Mouse (Mus musculus) hindbrain, postnatal 0 days (tissue): ENCODE results near the gene Dand5. TPM values are rescaled to one million over a fixed set of nuclear protein-coding genes. Genes with fewer than 3 reads are reported as not detected.

Experiments used
- ATAC-seq: fragments of 200-750 bp; cut with Nextera tagmentation; 2 replicates; pipeline ENCODE4 v1.8.0; 2017; ENCODE audit warnings: mild to moderate bottlenecking, moderate TSS enrichment, moderate library complexity
- DNase-seq: peaks from one replicate; pipeline ENCODE4 v3.0.0-alpha.2; 2015; ENCODE audit warnings: low spot score
- H3K27ac ChIP-seq: fragments of 300-500 bp; sonication (generic); 2 replicates; pipeline ENCODE4 v1.5.1; 2014; ENCODE audit warnings: mild to moderate bottlenecking
- H3K27me3 ChIP-seq: fragments of 300-500 bp; sonication (generic); 2 replicates; pipeline ENCODE4 v1.6.1; 2014; ENCODE audit warnings: low read length, mixed read lengths; ENCODE audit not compliant: insufficient read depth
- H3K36me3 ChIP-seq: fragments of 300-500 bp; sonication (generic); 2 replicates; pipeline ENCODE4 v1.6.1; 2014; ENCODE audit warnings: low read length, mixed read lengths; ENCODE audit not compliant: insufficient read depth
- H3K4me1 ChIP-seq: fragments of 300-500 bp; sonication (generic); 2 replicates; pipeline ENCODE4 v1.6.1; 2014; ENCODE audit warnings: antibody characterized with exemption, low read length, mixed read lengths; ENCODE audit not compliant: insufficient read depth
- H3K4me2 ChIP-seq: fragments of 300-500 bp; sonication (generic); 2 replicates; pipeline ENCODE4 v1.6.1; 2014; ENCODE audit warnings: low read depth, mild to moderate bottlenecking, low read length, moderate library complexity, mixed read lengths
- H3K4me3 ChIP-seq: fragments of 300-500 bp; sonication (generic); 2 replicates; pipeline ENCODE4 v1.5.1; 2014; ENCODE audit warnings: low read length
- H3K9ac ChIP-seq: fragments of 300-500 bp; sonication (generic); replicated peaks from 2 replicates; pipeline ENCODE4 v1.6.1; 2014; ENCODE audit warnings: mild to moderate bottlenecking, low read length, moderate library complexity, mixed read lengths
- H3K9me3 ChIP-seq: fragments of 300-500 bp; sonication (generic); 2 replicates; pipeline ENCODE4 v1.6.1; 2016; ENCODE audit warnings: low read length, mixed read lengths
- CTCF ChIP-seq: IDR thresholded peaks from 2 replicates; pipeline ENCODE4 v1.5.1; 2016; ENCODE audit warnings: antibody characterized with exemption, control low read depth, low read depth
- WGBS: fragments of 180-500 bp; shearing (Covaris S2); extraction: QIAGEN DNeasy Blood & Tissue Kit; methylation state at CpG from one replicate; pipeline ENCODE4 v1.1.7; 2014; 5-methylcytosine and 5-hydroxymethylcytosine counted together
- polyA plus RNA-seq: library from polyadenylated mRNA; unstranded; fragments of >200 nt; fragmentation: Nextera tagmentation; extraction: Ambion mirVana; gene quantifications from 2 replicates; pipeline ENCODE4 v1.2.1, GENCODE M21; 2015
- total RNA-seq: library from RNA; depleted of rRNA; stranded (reverse); fragments of >200 nt; gene quantifications from 2 replicates; pipeline ENCODE4 v1.2.3, GENCODE M21; 2014

Gene Dand5
- total and polyA plus RNA-seq, 2 experiments from 2014 or later = 6.6 to 12.5 TPM

DNA sequence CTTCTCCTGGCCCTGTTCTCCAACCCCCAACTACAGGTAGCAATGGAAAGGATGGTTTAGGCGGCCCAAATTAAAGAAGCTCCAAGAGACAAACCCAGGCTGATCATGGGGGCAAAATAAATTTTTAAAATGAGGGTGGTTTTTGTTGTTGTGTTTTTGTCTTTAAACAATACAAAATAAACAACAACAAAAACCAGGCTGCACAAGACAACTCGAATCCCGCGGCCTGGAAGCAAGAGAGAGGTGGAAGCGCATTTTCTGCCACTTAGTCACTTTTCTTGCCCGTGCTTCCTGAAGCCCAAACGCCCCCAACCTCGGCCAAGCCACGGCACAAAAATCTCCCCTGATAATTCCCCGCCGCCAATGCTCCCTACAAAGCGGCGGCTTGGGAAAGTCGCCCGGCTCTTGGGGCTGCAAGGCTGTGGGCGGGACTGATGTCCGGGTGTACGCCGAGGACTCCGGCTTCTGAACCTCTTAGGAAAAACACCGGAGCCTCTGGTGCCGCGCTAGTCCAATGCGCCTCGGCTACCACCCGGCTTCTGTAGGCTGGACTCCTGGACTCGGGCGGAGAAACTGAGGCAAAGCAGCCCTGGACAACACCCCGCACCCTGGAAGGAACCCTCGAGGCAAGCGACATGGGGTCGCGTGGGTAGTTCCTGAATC lies 38.6 kb downstream of the Dand5 start:
- peak overlapping the region; percentile 50 for H3K9ac ChIP-seq
- TF ChIP-seq CTCF = no peak
- DNase-seq = peak; percentile 52
- peaks cover 48% of the 10 kb centered on the region for H3K4me1 ChIP-seq
- 5% methylated on average over 33 of the region's 33 CpGs for WGBS
- peak overlapping the region; percentile 53 for H3K4me2 ChIP-seq
- H3K9me3 ChIP-seq = no peaks in the 10 kb centered on the region
- H3K27me3 ChIP-seq = peaks cover 8% of the 10 kb centered on the region
- peak overlapping the region; percentile 25 for H3K4me3 ChIP-seq
- peak overlapping the region; percentile 90 for H3K27ac ChIP-seq
- no peaks in the 10 kb centered on the region for H3K36me3 ChIP-seq
- ATAC-seq = no peak

GRCm38 (mm10) chr8:84783198-84783918 lies 39.3 kb downstream of the Dand5 start:
- no peaks in the 10 kb centered on the region for H3K36me3 ChIP-seq
- H3K4me1 ChIP-seq = peaks cover 51% of the 10 kb centered on the region
- peak overlapping the region; percentile 50; the same call in 1 of the 2 replicates for H3K9ac ChIP-seq
- no peak overlapping the region for H3K4me3 ChIP-seq
- peak overlapping the region; percentile 53 for H3K4me2 ChIP-seq
- WGBS = 26% methylated on average over 11 of the region's 11 CpGs
- no peak for ATAC-seq
- TF ChIP-seq CTCF = no peak
- no peaks in the 10 kb centered on the region for H3K9me3 ChIP-seq
- H3K27ac ChIP-seq = peak overlapping the region; percentile 90
- DNase-seq = no peak
- H3K27me3 ChIP-seq = peaks cover 13% of the 10 kb centered on the region

DNA sequence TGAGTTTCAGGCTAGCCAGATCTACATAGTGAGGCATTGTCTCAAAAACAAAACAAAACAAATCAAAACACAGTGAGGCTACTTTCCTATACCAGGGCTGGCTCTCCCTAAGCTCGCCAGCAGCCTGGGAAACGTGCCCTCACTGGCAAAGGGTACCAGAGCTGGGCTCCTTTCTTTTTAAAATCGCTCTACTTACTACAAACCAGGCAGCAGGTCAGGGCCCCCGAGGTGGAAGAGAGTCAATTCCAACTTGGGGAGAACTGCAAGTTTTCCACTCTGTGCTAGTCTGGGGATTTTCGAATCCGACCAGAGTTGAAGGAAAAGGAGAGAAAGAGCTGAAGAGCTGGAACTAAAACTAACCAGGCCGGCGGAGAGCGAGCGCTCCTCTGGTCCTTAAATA lies 39.9 kb downstream of the Dand5 start:
- WGBS = 32% methylated on average over 10 of the region's 10 CpGs
- H3K4me3 ChIP-seq = no peak overlapping the region
- no peaks in the 10 kb centered on the region for H3K9me3 ChIP-seq
- H3K27me3 ChIP-seq = peaks cover 13% of the 10 kb centered on the region
- peak overlapping the region; percentile 90 for H3K27ac ChIP-seq
- ATAC-seq (no peak), DNase-seq (peak; percentile 42)
- peak overlapping the region; percentile 30; the same call in 1 of the 2 replicates for H3K9ac ChIP-seq
- peaks cover 50% of the 10 kb centered on the region for H3K4me1 ChIP-seq
- H3K4me2 ChIP-seq = 0 out of 2 replicates have a peak overlapping the region, but pooled peaks have one; percentile 5
- no peak for TF ChIP-seq CTCF
- H3K36me3 ChIP-seq = no peaks in the 10 kb centered on the region

GRCm38 (mm10) chr8:84781686-84782505 lies 40.7 kb downstream of the Dand5 start:
- ATAC-seq (no peak), DNase-seq (no peak)
- Histone ChIP-seq H3K36me3 (no peaks in the 10 kb centered on the region), H3K4me3 (no peak overlapping the region), H3K9ac (peak overlapping the region; percentile 28; the same call in 1 of the 2 replicates), H3K9me3 (no peaks in the 10 kb centered on the region), H3K27me3 (peaks cover 13% of the 10 kb centered on the region), H3K4me2 (no peak overlapping the region), H3K4me1 (peaks cover 51% of the 10 kb centered on the region), H3K27ac (peak overlapping the region; percentile 90)
- TF ChIP-seq CTCF = no peak
- 30% methylated on average over 5 of the region's 5 CpGs for WGBS

- H3K9me3 ChIP-seq = no peaks in the 10 kb centered on the region
- WGBS = 30% methylated on average over 6 of the region's 6 CpGs
- no peaks in the 10 kb centered on the region for H3K36me3 ChIP-seq
- peak overlapping the region; percentile 90 for H3K27ac ChIP-seq
- H3K4me2 ChIP-seq = no peak overlapping the region
- DNase-seq (peak; percentile 38), ATAC-seq (peak; percentile 36)
- peaks cover 13% of the 10 kb centered on the region for H3K27me3 ChIP-seq
- peak overlapping the region; percentile 28; the same call in 1 of the 2 replicates for H3K9ac ChIP-seq
- TF ChIP-seq CTCF = no peak
- H3K4me3 ChIP-seq = no peak overlapping the region
- peaks cover 43% of the 10 kb centered on the region for H3K4me1 ChIP-seq
Measured at GRCm38 (mm10) chr8:84780949-84781680, 41.5 kb downstream of the Dand5 start.

GRCm38 (mm10) chr8:84780225-84780555 lies 42.4 kb downstream of the Dand5 start:
- Histone ChIP-seq H3K9ac (peak overlapping the region; percentile 51; the same call in 1 of the 2 replicates), H3K4me1 (peaks cover 42% of the 10 kb centered on the region), H3K27ac (peak overlapping the region; percentile 90), H3K36me3 (no peaks in the 10 kb centered on the region), H3K9me3 (no peaks in the 10 kb centered on the region), H3K4me2 (peak overlapping the region; percentile 37), H3K27me3 (peaks cover 10% of the 10 kb centered on the region), H3K4me3 (0 out of 2 replicates have a peak overlapping the region, but pooled peaks have one; percentile 1)
- WGBS = 25% methylated on average over 13 of the region's 13 CpGs
- ATAC-seq = no peak
- DNase-seq = no peak
- TF ChIP-seq CTCF = no peak
